Mouse (Mus musculus) B cell, adult 62 days (primary cell): ENCODE measurements around the gene Dkk1. TPM values are rescaled to one million over a fixed set of nuclear protein-coding genes. Genes with fewer than 3 reads are reported as not detected.

Experiments
- total RNA-seq: library from RNA; stranded (reverse); gene quantifications from 4 replicates; pipeline ENCODE4 v1.2.4, GENCODE M21; 2023

Gene Dkk1
- total RNA-seq, result not detected in 4 replicates

DNA sequence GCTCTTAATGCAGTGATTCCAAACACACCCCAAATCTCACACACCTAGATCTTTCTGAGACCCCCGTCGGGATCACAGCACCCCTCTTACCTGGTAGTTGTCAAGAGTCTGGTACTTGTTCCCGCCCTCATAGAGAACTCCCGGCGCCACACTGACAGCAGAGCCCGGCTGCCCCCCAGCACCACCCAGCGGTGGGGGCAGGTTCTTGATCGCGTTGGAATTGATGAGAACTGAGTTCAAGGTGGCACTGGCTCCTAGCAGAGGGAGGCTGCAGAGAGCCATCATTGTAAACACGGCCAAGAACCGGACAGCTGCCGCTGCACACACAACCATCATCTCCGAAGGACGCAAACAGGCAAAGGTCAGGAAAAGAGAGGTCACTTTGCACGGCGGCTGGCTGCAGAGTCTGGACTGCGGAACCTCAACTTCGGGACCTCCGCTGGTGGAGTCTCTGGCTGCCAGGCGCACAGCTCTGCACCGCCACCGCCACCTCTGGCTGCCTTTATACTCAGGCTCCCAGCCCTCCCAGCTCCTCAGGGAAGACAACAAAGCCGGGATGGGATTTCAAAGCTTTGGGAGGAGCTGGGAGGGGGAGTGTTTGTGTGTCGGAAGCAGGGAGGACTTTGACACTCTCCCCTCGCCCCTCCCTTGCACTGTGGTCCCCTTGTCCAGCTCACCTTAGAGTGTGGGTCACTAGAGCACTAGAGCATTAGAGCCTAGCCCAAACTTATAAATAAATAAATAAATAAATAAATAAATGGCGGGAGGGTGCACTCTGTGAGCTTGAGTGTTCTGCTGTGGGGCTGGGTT, at the start of gene Dkk1:
Dkk1 (minus strand) TSS at position 622 of the 810 bp plus-strand sequence.

